18 mouse cellular contexts compared by ENCODE assay signal in the genomic region with DNA sequence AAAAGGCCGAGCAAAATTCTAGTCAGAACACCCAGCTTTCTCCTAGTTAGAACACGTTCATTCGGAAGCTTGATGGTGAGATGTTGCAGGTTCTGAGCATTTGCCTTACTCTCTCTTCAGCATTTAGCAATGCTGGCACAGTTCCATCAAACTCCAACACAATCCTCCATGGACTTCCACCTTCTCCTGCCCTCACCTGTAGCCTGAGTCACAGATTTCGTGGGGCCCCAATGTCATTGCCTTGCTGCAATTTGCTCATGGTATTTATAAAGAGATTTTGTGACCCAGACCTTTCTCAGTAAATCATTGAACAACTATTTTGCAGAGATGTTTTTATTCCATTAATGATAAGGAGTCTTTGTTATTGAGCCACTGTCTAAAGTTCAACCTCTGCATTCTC.
"Had no signal": no experiment of that assay in that cellular context is flagged by ENCODE, and none has a peak within 500 bp of the region (broad histone marks: within the 10 kb centered on the region; RNA-seq: fewer than 3 reads in every experiment).

No protein-coding gene starts in this region.

- H3K9me3 ChIP-seq: midbrain, embryonic 10.5 days; midbrain, embryonic 12.5 days; neural tube, embryonic 13.5 days; neural tube, embryonic 15.5 days; stomach, embryonic 15.5 days had no signal

- DNase-seq: lung, adult 18-20 months; lung, embryonic 14.5 days; lung, postnatal 10 days; lung, postnatal 4 days; midbrain, embryonic 14.5 days; retina, postnatal 1 day; right cerebral cortex, adult 18-20 months; right cerebral cortex, postnatal 14 days; thymus, adult 18-20 months; thymus, postnatal 14 days; thymus, postnatal 36 days had no signal

- H3K9ac ChIP-seq: lung, embryonic 14.5 days; midbrain, embryonic 12.5 days; neural tube, embryonic 13.5 days; neural tube, embryonic 15.5 days; stomach, embryonic 15.5 days had no signal

- ATAC-seq: midbrain, embryonic 16.5 days had no signal

- H3K4me1 ChIP-seq: midbrain, embryonic 10.5 days; midbrain, embryonic 12.5 days; neural tube, embryonic 13.5 days; neural tube, embryonic 15.5 days; stomach, embryonic 15.5 days had no signal

- H3K4me2 ChIP-seq: lung, embryonic 14.5 days; midbrain, embryonic 12.5 days; neural tube, embryonic 13.5 days; neural tube, embryonic 15.5 days; stomach, embryonic 15.5 days had no signal

- H3K27ac ChIP-seq: midbrain, embryonic 10.5 days; midbrain, embryonic 12.5 days; neural tube, embryonic 13.5 days; neural tube, embryonic 15.5 days; stomach, embryonic 15.5 days had no signal

- H3K27me3 ChIP-seq: midbrain, embryonic 12.5 days; neural tube, embryonic 13.5 days; neural tube, embryonic 15.5 days; stomach, embryonic 15.5 days had no signal

- H3K4me3 ChIP-seq: midbrain, embryonic 10.5 days; midbrain, embryonic 12.5 days; myocyte; neural tube, embryonic 13.5 days; neural tube, embryonic 15.5 days; stomach, embryonic 15.5 days had no signal

- H3K36me3 ChIP-seq: midbrain, embryonic 10.5 days; midbrain, embryonic 12.5 days; neural tube, embryonic 13.5 days; neural tube, embryonic 15.5 days; stomach, embryonic 15.5 days had no signal
